Mouse (Mus musculus) common myeloid progenitor, adult 5-6 weeks (primary cell): ENCODE results near the gene Fyttd1. TPM values are rescaled to one million over a fixed set of nuclear protein-coding genes. Genes with fewer than 3 reads are reported as not detected.
A peak's percentile ranks its signal among the peaks of the same experiment; 100 is the strongest.
"Not testable (repeated sequence)": the region's sequence is repeated elsewhere in the genome, so short reads cannot be mapped to it uniquely, and the experiment has no call there.

Source experiments
- ATAC-seq: replicated peaks from 2 replicates; pipeline ENCODE4 v1.8.0; 2016; ENCODE audit warnings: low read depth, mild to moderate bottlenecking, moderate TSS enrichment, inconsistent platforms; ENCODE audit not compliant: poor library complexity, severe bottlenecking
- total RNA-seq: library from RNA; stranded (forward); fragments of 200-1000, 187-1606 nt; gene quantifications from 2 replicates; pipeline ENCODE4 v1.2.3, GENCODE M21; 2017

Fyttd1 gene
- total RNA-seq, 1 experiment from 2014 or later, result 42.8 TPM

- no peak for ATAC-seq
Observed at GRCm38 (mm10) chr16:32878157-32878598, 878 bp downstream of the Fyttd1 start.

GRCm38 (mm10) chr16:32878972-32879926 is 1.9 kb downstream of the Fyttd1 start:
- no peak for ATAC-seq

- no peak for ATAC-seq
Observed at GRCm38 (mm10) chr16:32881538-32881937, 4.2 kb downstream of the Fyttd1 start.

DNA sequence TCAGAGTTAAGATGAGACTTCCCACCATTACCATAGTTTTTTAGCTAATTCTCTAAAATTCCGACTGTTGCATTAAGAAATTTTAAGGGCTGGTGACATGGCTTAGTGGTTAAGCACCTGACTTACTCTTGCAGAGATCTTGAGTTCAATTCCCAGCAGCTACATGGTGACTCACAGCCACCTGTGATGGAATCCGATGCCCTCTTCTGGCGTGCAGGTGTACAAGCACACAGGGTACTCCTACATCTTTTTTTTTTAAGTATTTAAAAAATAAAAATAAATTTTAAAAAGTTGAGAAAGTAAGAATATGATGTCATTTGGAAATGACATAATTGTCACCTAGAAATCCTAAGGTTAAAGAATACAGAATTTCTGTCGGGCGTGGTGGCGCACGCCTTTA is 10.7 kb downstream of the Fyttd1 start:
- no peak for ATAC-seq

GRCm38 (mm10) chr16:32889881-32890280 is 12.6 kb downstream of the Fyttd1 start:
- no peak for ATAC-seq

- no peak for ATAC-seq
Observed at GRCm38 (mm10) chr16:32896126-32896525, 18.8 kb downstream of the Fyttd1 start.

GRCm38 (mm10) chr16:32901360-32902050 is 24.2 kb downstream of the Fyttd1 start:
- no peak for ATAC-seq

GRCm38 (mm10) chr16:32902051-32902428 is 24.7 kb downstream of the Fyttd1 start:
- ATAC-seq, result no peak

DNA sequence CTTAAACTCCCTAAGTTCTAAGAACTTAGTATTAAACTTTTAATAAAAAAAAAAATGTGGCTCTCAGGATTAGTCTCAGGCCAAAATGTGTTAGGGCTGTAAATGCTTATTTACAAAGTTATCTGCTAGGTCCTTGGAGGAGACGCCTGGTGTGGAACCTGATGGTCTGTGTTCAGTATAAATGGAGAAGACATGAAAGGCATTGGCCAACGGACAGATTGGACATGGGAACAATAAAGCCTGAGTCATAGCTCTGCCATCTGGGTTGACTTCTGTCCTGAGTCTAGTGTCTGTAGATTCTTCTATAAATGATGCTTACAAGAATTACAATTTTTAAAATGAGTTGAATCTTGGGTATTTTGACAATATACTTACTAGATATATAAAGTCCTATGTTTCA is 28.9 kb downstream of the Fyttd1 start:
- no peak for ATAC-seq

- ATAC-seq, result peak; percentile 52; the same call in 1 of the 2 replicates
Observed at GRCm38 (mm10) chr16:32906727-32907126, 29.4 kb downstream of the Fyttd1 start.

DNA sequence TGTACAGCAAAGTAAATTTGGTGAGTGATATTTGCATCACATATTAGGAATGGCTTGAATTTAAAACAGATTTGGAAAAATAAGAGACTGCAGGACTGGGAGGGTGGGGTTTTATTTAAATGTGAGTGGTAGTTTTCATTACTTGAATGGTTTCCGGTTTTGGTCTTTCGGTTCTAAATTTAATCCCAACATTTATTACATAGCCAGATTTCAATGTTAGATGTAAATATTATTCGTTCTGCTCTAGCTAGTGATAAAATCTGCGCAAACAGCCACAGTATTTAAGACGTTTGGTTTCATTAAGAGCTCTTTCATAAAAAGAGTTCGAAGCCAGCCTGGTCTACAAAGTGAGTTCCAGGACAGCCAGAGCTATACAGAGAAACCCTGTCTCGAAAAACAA is 35.9 kb downstream of the Fyttd1 start:
- ATAC-seq, result no peak

DNA sequence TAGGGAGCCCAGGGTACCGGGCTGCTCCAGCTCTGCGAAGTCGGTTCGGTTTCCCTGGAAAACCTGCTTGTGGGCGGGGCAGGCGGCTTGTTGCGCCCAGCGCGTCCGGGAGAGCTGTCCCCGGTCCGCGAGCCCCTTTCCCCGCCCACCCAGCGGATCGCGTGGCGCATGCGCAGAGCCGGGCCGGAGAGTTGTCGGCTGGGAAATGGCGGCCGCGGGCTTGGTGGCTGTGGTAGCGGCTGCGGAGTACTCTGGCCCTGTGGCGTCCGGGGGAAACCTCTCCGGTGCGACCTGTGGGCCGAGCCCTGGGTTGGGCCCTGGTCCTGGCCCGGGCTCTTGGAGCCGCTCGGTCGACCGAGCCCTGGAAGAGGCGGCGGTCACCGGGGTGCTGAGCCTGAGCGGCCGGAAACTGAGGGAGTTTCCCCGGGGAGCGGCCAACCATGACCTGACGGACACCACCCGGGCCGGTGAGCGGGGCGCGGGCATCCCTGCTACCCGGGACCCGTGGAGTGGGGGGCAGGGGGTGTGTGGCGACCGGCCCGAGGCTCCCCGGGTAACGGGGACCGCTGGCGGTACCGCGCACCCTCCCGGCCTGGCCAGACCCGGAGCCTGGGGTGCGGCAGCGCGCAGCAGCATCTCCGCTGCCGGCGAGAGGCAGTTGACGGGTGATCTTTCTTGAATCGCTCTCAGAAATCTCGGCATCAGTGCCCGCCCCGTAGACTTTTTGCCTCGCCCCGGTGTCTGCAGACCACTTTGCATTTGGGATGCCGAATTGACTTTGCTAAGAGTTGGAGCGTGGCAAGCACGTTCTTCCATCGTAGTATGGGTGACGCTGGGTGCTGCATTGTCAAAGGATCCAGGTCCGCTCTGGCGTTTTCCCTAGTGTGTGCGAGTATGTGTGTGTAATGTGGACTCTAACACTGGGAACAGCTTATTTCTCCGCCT is 36.9 kb downstream of the Fyttd1 start, which contains the start of gene Lrch3:
Gene Lrch3 (plus strand): TSS at position 164 of the 945 bp plus-strand sequence.
- ATAC-seq, result peak; percentile 86

DNA sequence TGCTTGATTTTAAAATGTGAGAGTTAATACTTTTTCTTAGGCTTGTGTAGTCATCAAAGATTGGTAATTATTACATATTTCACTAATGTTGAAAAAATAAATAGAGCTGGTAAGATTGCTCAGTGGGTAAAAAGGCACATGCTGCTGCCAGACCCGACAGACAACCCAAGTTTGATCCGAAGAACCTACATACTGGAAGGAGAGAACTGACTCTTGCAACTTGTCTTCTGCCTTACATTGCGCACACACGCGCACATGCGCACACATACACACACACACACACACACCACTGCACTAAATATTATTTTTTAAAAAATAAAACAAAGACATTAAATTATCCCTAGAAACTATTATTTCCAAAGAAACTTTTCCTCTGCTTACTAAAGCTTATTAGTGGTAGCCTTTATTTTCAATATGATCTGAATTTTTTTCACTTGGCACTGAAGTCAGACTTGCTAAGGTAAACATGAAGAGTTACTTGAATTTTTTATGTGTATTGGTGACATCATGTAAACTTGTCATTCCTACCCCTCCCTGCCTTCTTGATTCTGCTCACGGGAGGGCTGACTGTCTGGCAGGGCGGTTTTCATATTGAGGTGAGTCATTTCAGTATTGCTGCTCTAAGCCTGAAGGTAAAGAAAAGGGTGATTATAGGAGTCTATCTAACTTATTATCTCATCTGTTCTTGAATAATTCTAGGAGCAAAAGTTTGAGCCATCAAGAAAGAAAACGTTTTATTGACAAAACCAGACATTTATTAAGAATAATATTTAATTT is 38.2 kb downstream of the Fyttd1 start:
- ATAC-seq, result no peak

DNA sequence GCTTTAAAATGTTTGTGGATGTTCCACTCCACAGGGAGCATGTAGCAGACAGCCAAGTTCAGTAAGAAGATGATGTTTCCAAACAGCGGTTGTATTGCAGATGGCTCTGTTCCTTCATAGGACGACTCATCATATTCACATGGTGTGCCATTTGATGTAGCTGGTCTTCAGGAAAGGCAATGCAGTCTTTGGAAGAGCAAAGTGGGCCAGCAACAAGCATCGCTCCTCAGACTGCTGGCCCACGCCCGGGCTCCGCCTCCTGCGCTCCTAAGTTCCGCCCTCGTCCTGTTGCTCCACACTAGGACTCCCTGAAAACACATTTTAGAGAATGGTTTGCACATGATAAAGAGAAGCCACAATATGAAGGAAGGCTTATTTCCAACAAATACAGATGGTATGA is 49.3 kb downstream of the Fyttd1 start:
- not testable (repeated sequence) for ATAC-seq

- ATAC-seq, result no peak
Observed at GRCm38 (mm10) chr16:32927044-32927443, 49.7 kb downstream of the Fyttd1 start.

DNA sequence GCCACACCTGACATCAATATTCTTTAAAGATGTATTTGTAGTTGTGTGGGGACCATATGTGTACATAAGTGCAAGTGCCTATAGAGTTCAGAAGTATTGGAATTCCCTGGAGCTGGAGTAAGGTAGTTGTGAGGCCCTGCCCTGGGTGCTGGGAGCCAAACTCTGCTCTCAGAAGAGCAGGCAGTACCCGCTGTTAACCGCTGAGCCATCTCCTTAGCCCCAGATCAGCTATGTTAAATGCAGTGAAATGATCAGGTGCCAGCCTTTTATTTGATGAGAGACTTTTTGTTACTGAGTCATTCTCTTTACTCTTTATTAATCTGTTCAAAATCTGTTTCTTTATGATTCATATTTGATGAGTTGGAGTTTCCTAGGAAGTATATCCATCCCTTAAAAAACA is 52.6 kb downstream of the Fyttd1 start:
- no peak for ATAC-seq

DNA sequence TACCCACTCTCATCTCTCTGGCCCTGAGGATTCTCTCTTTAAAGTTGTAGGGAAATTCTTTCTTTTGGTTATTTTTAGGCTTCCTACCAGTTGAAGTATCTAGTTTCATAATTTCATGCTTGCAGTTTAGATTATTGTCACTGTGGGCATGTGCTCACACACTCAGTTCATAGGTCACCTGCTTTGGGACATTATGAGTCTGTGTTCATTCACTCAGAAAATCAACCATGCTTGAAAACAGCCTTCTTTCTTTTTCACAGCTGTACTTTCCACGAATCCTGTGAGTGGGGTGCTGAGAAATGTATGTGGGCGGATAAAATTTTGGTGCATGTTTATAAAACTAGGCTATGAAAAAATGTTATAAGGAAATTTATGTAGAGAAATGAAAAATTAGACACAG is 57.2 kb downstream of the Fyttd1 start:
- ATAC-seq, result no peak

- ATAC-seq, result no peak
Observed at GRCm38 (mm10) chr16:32935088-32935487, 57.8 kb downstream of the Fyttd1 start.

GRCm38 (mm10) chr16:32937358-32937757 is 60.1 kb downstream of the Fyttd1 start:
- no peak for ATAC-seq
